Mouse (Mus musculus) liver, embryonic 11.5 days (tissue): ENCODE results near the gene Cacna1s. TPM values are rescaled to one million over a fixed set of nuclear protein-coding genes. Genes with fewer than 3 reads are reported as not detected.

ENCODE experiments used
- ATAC-seq: fragments of 200-750 bp; cut with Nextera tagmentation; replicated peaks from 2 replicates; pipeline ENCODE4 v1.8.0; 2017; ENCODE audit warnings: moderate number of reproducible peaks, mild to moderate bottlenecking, moderate TSS enrichment, moderate library complexity; ENCODE audit not compliant: low FRiP score
- DNase-seq: peaks from one replicate; pipeline ENCODE4 v3.0.0-alpha.2; 2017; ENCODE audit warnings: low spot score
- H3K27ac ChIP-seq: fragments of 300-500 bp; sonication (generic); 2 replicates; pipeline ENCODE4 v1.5.1; 2014; ENCODE audit warnings: mild to moderate bottlenecking, low read depth, low read length, control low read depth
- H3K27me3 ChIP-seq: fragments of 300-500 bp; sonication (generic); replicated peaks from 2 replicates; pipeline ENCODE4 v1.6.1; 2014; ENCODE audit warnings: low read length, mixed read lengths; ENCODE audit not compliant: control insufficient read depth, insufficient read depth
- H3K36me3 ChIP-seq: fragments of 300-500 bp; sonication (generic); 2 replicates; pipeline ENCODE4 v1.6.1; 2014; ENCODE audit warnings: mild to moderate bottlenecking, low read length, moderate library complexity, mixed read lengths; ENCODE audit not compliant: control insufficient read depth, insufficient read depth
- H3K4me1 ChIP-seq: fragments of 300-500 bp; sonication (generic); replicated peaks from 2 replicates; pipeline ENCODE4 v1.6.1; 2014; ENCODE audit warnings: low read length, mixed read lengths; ENCODE audit not compliant: control insufficient read depth, insufficient read depth
- H3K4me2 ChIP-seq: fragments of 300-500 bp; sonication (generic); 2 replicates; pipeline ENCODE4 v1.6.1; 2014; ENCODE audit warnings: mild to moderate bottlenecking, control low read depth, moderate library complexity
- H3K4me3 ChIP-seq: fragments of 300-500 bp; sonication (generic); 2 replicates; pipeline ENCODE4 v1.5.1; 2014; ENCODE audit warnings: low read depth, low read length, control low read depth
- H3K9ac ChIP-seq: fragments of 300-500 bp; sonication (generic); 2 replicates; pipeline ENCODE4 v1.6.1; 2014; ENCODE audit warnings: low read depth, low read length, control low read depth
- H3K9me3 ChIP-seq: fragments of 300-500 bp; sonication (generic); 2 replicates; pipeline ENCODE4 v1.6.1; 2016; ENCODE audit warnings: low read length, inconsistent platforms, mixed read lengths; ENCODE audit not compliant: control insufficient read depth
- WGBS: fragments of 180-500 bp; shearing (Covaris S2); extraction: QIAGEN DNeasy Blood & Tissue Kit; methylation state at CpG from one replicate; pipeline ENCODE4 v1.1.7; 2014; 5-methylcytosine and 5-hydroxymethylcytosine counted together
- polyA plus RNA-seq: library from polyadenylated mRNA; unstranded; fragments of >200 nt; fragmentation: Nextera tagmentation; extraction: Ambion mirVana; gene quantifications from 2 replicates; pipeline ENCODE4 v1.2.1, GENCODE M21; 2014

Gene Cacna1s
- polyA plus RNA-seq, 1 experiment from 2014 or later: 0.45 TPM

DNA sequence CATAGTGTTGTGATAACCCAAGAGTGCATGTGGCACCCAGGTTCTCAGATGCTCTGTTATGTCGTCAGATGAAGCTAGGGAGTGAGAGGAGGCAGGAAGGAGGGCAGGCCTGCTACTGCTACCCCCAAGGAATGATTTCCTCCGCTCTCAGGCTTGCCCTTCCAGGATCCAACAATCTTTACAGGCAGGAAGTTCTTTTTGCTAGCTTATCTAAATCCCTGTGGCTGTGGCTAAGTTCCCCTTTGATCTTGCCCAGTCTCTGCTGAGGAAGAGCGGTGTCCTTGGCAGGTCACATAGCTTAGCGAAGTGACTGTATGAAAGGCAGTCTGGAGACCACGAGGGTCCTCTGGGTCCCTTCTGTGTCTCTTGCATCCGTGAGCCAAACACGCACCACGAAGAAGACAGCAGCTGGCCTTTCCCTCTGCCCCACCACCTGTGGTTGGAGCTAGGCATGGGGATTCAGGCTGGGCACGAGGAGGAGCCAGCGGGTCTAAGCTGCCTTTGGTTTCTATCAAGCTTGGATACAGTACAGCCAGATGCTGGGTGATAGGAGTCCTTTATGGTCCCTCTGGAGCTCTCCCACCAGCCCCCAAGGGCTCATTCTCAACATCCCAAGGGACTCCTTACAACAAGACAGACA lies 85.8 kb downstream of the Cacna1s start:
- ATAC-seq (no peak), DNase-seq (no peak)
- H3K9me3 ChIP-seq: no peaks in the 10 kb centered on the region
- H3K4me1 ChIP-seq: peaks cover 89% of the 10 kb centered on the region
- H3K27ac ChIP-seq: peak overlapping the region; percentile 38; the same call in 1 of the 2 replicates
- WGBS: 26% methylated on average over 10 of the region's 10 CpGs
- H3K9ac ChIP-seq: peak overlapping the region; percentile 28
- no peak overlapping the region for H3K4me3 ChIP-seq
- H3K27me3 ChIP-seq: no peaks in the 10 kb centered on the region
- H3K36me3 ChIP-seq: no peaks in the 10 kb centered on the region
- H3K4me2 ChIP-seq: 0 out of 2 replicates have a peak overlapping the region, but pooled peaks have one; percentile 17

DNA sequence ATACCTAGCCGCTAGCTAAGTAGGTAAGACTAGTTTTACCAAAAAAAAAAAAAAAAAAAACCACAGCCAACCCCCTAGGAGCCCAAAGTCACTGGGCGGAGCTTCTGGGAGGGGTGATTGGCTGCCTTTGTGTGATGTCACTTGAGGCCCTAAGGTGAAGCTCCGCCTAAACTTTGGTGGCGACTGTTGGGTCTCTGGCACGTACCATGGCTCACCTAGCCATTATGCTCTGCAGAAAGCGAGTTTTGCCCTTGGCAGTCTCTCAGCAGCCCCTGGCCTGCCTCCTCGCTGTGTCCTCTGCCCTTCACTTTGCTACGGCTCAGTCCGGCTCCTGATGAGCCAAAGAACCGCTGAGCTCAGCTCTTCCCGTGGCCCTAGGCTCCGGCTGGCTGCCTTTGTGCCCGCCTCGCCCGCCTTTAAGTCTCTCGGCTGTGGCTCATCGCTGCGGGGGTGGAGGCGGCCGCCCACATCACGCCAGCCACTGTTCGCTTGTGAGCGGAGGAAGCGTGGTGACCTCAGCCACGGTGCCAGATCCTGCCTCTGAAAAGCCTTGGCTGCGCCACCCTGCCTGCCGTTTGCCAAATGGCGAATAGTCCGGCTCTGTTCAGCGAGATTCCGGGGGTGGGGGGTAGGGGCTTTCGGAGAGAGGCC lies 87.6 kb downstream of the Cacna1s start:
- Histone ChIP-seq H3K36me3 (no peaks in the 10 kb centered on the region), H3K27me3 (no peaks in the 10 kb centered on the region), H3K9ac (peak overlapping the region; percentile 76), H3K27ac (peak overlapping the region; percentile 87), H3K4me3 (peak overlapping the region; percentile 55), H3K9me3 (no peaks in the 10 kb centered on the region), H3K4me1 (peaks cover 71% of the 10 kb centered on the region), H3K4me2 (peak overlapping the region; percentile 94)
- WGBS: 1% methylated on average over 32 of the region's 32 CpGs
- ATAC-seq (peak; percentile 85), DNase-seq (peak; percentile 80)

DNA sequence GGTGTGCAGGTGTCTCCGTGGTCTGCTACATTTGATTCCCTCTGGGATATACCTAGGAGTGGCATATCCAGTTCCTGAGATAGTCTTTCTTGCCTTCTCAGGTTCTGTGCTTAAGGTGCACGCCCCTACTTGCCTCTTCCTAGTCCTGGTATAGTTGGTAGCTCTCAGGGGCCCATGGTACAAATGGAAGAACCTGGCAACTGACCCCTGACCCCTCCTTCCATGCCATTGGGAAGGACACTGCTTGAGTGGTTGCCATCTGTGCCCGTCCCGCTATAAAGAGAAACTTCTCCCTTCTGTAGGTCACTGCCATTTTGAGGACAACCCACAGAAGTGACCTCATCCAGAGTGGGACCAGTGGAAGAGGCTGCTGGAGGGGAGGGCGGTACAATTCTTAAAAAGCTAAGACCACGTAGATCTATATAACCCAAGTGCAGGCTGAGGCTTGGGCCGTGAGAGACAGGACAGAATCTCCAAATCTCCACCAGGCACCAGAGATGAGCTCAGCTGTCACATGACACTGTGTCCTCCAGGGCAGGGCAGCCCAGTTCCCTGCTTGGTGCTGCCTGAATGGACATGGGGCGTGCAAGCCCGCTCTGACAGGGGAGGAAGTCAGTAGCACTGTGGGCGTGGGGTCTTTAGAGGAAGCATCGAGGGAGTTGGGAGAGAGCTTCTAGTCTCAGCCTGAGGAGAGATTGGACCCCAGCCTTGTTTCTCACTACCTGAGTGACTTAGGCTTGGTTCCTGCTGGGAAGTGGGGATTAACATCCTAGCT lies 88.8 kb downstream of the Cacna1s start:
- no peak overlapping the region for H3K4me3 ChIP-seq
- no peaks in the 10 kb centered on the region for H3K36me3 ChIP-seq
- H3K9ac ChIP-seq: no peak overlapping the region
- no peaks in the 10 kb centered on the region for H3K27me3 ChIP-seq
- H3K4me2 ChIP-seq: no peak overlapping the region
- ATAC-seq (no peak; the same call in 1 of the 2 replicates), DNase-seq (no peak)
- WGBS: 69% methylated on average over 11 of the region's 11 CpGs
- 0 out of 2 replicates have a peak overlapping the region, but pooled peaks have one; percentile 9 for H3K27ac ChIP-seq
- H3K4me1 ChIP-seq: peaks cover 60% of the 10 kb centered on the region
- no peaks in the 10 kb centered on the region for H3K9me3 ChIP-seq

DNA sequence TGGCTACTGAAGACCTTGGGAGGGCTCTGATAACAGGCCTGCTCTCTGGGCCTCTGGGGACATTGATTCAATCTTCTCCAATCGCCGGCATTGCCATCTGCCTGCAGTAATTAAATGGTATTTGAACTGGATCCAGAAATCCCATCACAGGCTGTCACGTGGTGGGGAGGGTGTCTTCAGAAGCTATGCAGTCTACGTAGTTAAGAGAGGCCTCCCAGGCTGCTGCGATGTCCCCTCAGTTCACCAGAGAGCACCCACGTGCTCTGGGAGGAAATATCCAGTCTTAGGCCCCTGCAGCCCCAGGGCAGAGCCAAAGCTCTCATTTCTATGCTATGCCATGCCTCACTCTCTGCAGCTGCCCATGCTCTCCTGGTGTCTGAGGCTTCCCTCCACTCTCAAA lies 89.8 kb downstream of the Cacna1s start:
- H3K36me3 ChIP-seq: peaks cover under 1% of the 10 kb centered on the region; the same call in 1 of the 2 replicates
- no peak overlapping the region for H3K4me3 ChIP-seq
- H3K9me3 ChIP-seq: no peaks in the 10 kb centered on the region
- peaks cover 51% of the 10 kb centered on the region for H3K4me1 ChIP-seq
- 0 out of 2 replicates have a peak overlapping the region, but pooled peaks have one; percentile 9 for H3K27ac ChIP-seq
- H3K4me2 ChIP-seq: no peak overlapping the region
- no peaks in the 10 kb centered on the region for H3K27me3 ChIP-seq
- DNase-seq (no peak), ATAC-seq (no peak)
- WGBS: 45% methylated on average over 6 of the region's 6 CpGs
- no peak overlapping the region for H3K9ac ChIP-seq

DNA sequence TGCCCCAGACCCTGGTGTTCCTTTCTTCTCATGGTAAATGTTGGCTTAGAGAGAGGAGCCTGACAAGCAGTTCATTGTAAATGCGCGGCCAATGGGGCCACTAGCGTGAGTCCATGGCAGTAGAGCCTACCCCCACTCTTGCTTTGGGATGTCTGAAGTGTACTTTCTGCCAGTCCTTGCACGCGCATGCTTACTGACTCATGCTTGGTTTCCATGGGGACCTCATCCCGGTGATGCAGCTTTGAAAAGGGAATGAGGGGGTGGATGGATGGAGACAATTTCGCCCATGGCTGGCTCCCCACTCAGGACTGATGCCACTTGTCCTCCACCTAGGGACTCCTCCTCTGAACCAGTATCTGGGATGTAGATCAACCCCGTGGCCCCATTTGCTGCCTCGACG lies 91.0 kb downstream of the Cacna1s start:
- 90% methylated on average over 10 of the region's 10 CpGs for WGBS
- Histone ChIP-seq H3K27ac (no peak overlapping the region), H3K4me1 (peaks cover 40% of the 10 kb centered on the region), H3K36me3 (peaks cover 11% of the 10 kb centered on the region; the same call in 1 of the 2 replicates), H3K4me3 (no peak overlapping the region), H3K9ac (no peak overlapping the region), H3K4me2 (no peak overlapping the region), H3K27me3 (no peaks in the 10 kb centered on the region), H3K9me3 (no peaks in the 10 kb centered on the region)
- DNase-seq: no peak
- ATAC-seq: no peak

DNA sequence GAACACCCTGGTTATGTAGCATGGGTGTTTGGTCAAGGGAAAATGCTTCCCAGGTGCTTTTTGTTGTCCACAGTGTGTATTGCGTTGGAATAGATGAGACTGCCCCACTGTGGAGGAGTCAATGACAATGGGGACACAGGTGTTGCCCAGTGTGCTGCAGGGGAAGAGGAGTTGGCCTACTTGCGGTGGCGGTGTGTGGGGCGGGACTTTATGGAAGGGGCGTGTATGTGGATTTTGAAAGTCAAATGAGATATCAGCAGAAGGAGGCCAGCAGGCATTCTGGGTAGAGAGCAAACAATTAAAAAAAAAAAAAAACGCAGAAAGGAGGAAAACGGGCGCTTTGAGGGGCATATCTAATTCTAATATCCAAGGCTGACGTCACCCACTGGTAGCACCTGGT lies 97.2 kb downstream of the Cacna1s start:
- Histone ChIP-seq H3K4me2 (no peak overlapping the region), H3K27me3 (no peaks in the 10 kb centered on the region), H3K27ac (no peak overlapping the region), H3K9ac (no peak overlapping the region), H3K4me3 (no peak overlapping the region), H3K9me3 (no peaks in the 10 kb centered on the region), H3K36me3 (peaks cover 18% of the 10 kb centered on the region; the same call in 1 of the 2 replicates), H3K4me1 (0 out of 2 replicates have a peak, but pooled peaks cover 3% of the 10 kb centered on the region)
- DNase-seq (no peak), ATAC-seq (no peak)
- 90% methylated on average over 9 of the region's 9 CpGs for WGBS

DNA sequence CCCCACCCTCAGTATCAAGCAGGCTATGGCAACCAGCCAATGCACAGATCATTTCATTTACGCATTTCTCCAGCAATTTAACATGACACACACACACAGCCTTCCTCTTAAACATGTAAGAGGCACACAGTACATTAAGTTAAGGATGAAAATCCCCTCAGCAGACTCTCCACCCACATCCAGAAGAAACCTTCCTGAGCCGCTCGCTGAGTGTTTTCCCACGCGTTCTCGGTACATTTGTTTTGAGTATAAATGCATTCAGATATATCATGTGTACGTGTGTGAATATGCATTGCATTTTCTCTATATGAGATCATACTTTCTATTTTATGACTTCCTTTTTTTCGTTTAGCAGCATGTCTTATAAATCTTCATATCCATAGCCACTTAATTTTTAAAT lies 98.8 kb downstream of the Cacna1s start:
- DNase-seq (no peak), ATAC-seq (no peak)
- Histone ChIP-seq H3K4me2 (no peak overlapping the region), H3K27ac (no peak overlapping the region), H3K9me3 (no peaks in the 10 kb centered on the region), H3K4me1 (0 out of 2 replicates have a peak, but pooled peaks cover 1% of the 10 kb centered on the region), H3K36me3 (peaks cover 20% of the 10 kb centered on the region; the same call in 1 of the 2 replicates), H3K4me3 (no peak overlapping the region), H3K27me3 (no peaks in the 10 kb centered on the region), H3K9ac (no peak overlapping the region)
- WGBS: 86% methylated on average over 8 of the region's 8 CpGs

DNA sequence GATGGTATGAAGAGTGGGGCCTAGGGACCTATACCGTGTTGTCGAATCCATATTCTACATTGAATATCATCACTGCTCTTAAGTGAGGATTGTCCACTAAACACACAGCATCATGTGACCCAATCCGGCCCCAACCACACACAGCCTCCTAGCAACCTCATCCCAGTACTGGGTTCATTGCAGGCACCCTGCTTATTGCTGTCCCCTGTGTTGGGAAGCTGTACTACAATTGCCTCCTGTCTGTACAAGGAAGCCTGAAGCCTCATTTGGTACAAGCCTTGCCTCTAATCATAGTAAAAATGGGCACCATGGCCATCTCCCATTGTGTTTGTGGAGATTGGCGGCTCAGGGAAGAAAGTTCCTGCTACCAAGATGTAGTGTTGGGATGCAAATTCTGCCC lies 103.8 kb downstream of the Cacna1s start:
- DNase-seq (no peak), ATAC-seq (no peak)
- no peak overlapping the region for H3K4me2 ChIP-seq
- H3K4me1 ChIP-seq: no peaks in the 10 kb centered on the region
- WGBS: 94% methylated on average over 4 of the region's 4 CpGs
- H3K9me3 ChIP-seq: no peaks in the 10 kb centered on the region
- H3K9ac ChIP-seq: no peak overlapping the region
- H3K36me3 ChIP-seq: peaks cover 17% of the 10 kb centered on the region; the same call in 1 of the 2 replicates
- no peak overlapping the region for H3K4me3 ChIP-seq
- no peak overlapping the region for H3K27ac ChIP-seq
- H3K27me3 ChIP-seq: no peaks in the 10 kb centered on the region
